Mouse (Mus musculus) embryonic fibroblast, embryonic 13.5 days (primary cell): ENCODE data around the gene Lime1.

Source experiments
- CTCF ChIP-seq: IDR thresholded peaks from 2 replicates; pipeline ENCODE4 v1.5.1; 2011; ENCODE audit warnings: mild to moderate bottlenecking, control low read depth, low read length, moderate library complexity, borderline replicate concordance; ENCODE audit not compliant: insufficient read depth
- POLR2A ChIP-seq: IDR thresholded peaks from 2 replicates; pipeline ENCODE4 v1.6.1; 2011; ENCODE audit warnings: low read depth, mild to moderate bottlenecking, control low read depth, low read length, moderate library complexity

- TF ChIP-seq POLR2A = no peak
- TF ChIP-seq CTCF = no peak
Observed at GRCm38 (mm10) chr2:181397207-181397761, 17.4 kb downstream of the Lime1 start.
